Mouse (Mus musculus) heart, embryonic 11.5 days (tissue): ENCODE measurements around the gene Zfp444. TPM values are rescaled to one million over a fixed set of nuclear protein-coding genes. Genes with fewer than 3 reads are reported as not detected.
A peak's percentile ranks its signal among the peaks of the same experiment; 100 is the strongest.

Source experiments
- ATAC-seq: fragments of 200-750 bp; cut with Nextera tagmentation; replicated peaks from 2 replicates; pipeline ENCODE4 v1.8.0; 2017; ENCODE audit warnings: moderate library complexity; ENCODE audit not compliant: insufficient number of reproducible peaks, low FRiP score, low TSS enrichment
- H3K27ac ChIP-seq: fragments of 300-500 bp; sonication (generic); 2 replicates; pipeline ENCODE4 v1.5.1; 2014; ENCODE audit warnings: mild to moderate bottlenecking, low read depth, low read length
- H3K27me3 ChIP-seq: fragments of 300-500 bp; sonication (generic); 2 replicates; pipeline ENCODE4 v1.6.1; 2014; ENCODE audit warnings: mild to moderate bottlenecking, low read length, mixed read lengths; ENCODE audit not compliant: control insufficient read depth, insufficient read depth
- H3K36me3 ChIP-seq: fragments of 300-500 bp; sonication (generic); 2 replicates; pipeline ENCODE4 v1.6.1; 2014; ENCODE audit warnings: mild to moderate bottlenecking, low read length, moderate library complexity, mixed read lengths; ENCODE audit not compliant: control insufficient read depth, insufficient read depth
- H3K4me1 ChIP-seq: fragments of 300-500 bp; sonication (generic); 2 replicates; pipeline ENCODE4 v1.6.1; 2014; ENCODE audit warnings: low read length; ENCODE audit not compliant: control insufficient read depth, insufficient read depth
- H3K4me2 ChIP-seq: fragments of 300-500 bp; sonication (generic); 2 replicates; pipeline ENCODE4 v1.6.1; 2014; ENCODE audit warnings: mild to moderate bottlenecking, moderate library complexity
- H3K4me3 ChIP-seq: fragments of 300-500 bp; sonication (generic); 2 replicates; pipeline ENCODE4 v1.5.1; 2014; ENCODE audit warnings: low read depth, low read length
- H3K9ac ChIP-seq: fragments of 300-500 bp; sonication (generic); 2 replicates; pipeline ENCODE4 v1.6.1; 2014; ENCODE audit warnings: mild to moderate bottlenecking, low read depth, low read length, moderate library complexity
- H3K9me3 ChIP-seq: fragments of 300-500 bp; sonication (generic); replicated peaks from 2 replicates; pipeline ENCODE4 v1.6.1; 2016; ENCODE audit warnings: low read length; ENCODE audit not compliant: control insufficient read depth
- WGBS: fragments of 180-500 bp; shearing (Covaris S2); extraction: QIAGEN DNeasy Blood & Tissue Kit; methylation state at CpG from one replicate; pipeline ENCODE4 v1.1.7; 2014; ENCODE audit not compliant: insufficient replicate concordance; 5-methylcytosine and 5-hydroxymethylcytosine counted together
- polyA plus RNA-seq: library from polyadenylated mRNA; unstranded; fragments of >200 nt; fragmentation: Nextera tagmentation; extraction: Ambion mirVana; gene quantifications from 2 replicates; pipeline ENCODE4 v1.2.1, GENCODE M21; 2014

The Zfp444 gene
- polyA plus RNA-seq, 1 experiment from 2014 or later, result 31.4 TPM

- Histone ChIP-seq H3K4me2 (no peak overlapping the region), H3K9ac (no peak overlapping the region), H3K36me3 (peaks cover 10% of the 10 kb centered on the region), H3K4me3 (no peak overlapping the region), H3K27me3 (no peaks in the 10 kb centered on the region), H3K4me1 (no peaks in the 10 kb centered on the region), H3K9me3 (no peaks in the 10 kb centered on the region), H3K27ac (no peak overlapping the region)
- WGBS, result 90% methylated on average over 19 of the region's 19 CpGs
- ATAC-seq, result no peak
Measured at GRCm38 (mm10) chr7:6183802-6184201, 11.8 kb downstream of the Zfp444 start.

DNA sequence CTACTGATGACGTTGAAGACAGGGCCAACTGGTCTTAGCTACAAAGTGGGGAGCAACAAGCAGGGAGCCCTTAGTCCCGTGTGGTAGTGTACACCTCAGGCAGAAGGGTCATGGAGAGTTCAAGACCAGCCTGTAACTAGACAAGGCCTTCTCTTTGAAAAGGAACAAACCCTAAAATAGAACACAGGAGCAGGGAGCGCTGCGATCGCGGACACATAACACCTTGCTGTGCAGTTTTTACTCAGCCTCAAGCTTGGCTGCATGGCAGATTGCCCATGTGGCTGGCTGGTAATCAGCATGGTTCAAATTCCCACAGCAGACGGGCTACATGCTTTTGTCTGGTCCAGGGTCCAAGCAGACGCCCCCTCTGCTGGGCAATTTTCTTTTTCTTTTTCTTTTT lies 12.5 kb downstream of the Zfp444 start:
- WGBS, result 51% methylated on average over 8 of the region's 8 CpGs
- no peak overlapping the region for H3K4me3 ChIP-seq
- no peaks in the 10 kb centered on the region for H3K4me1 ChIP-seq
- H3K4me2 ChIP-seq, result no peak overlapping the region
- no peak overlapping the region for H3K9ac ChIP-seq
- ATAC-seq, result no peak
- H3K27ac ChIP-seq, result no peak overlapping the region
- no peaks in the 10 kb centered on the region for H3K9me3 ChIP-seq
- peaks cover 5% of the 10 kb centered on the region for H3K27me3 ChIP-seq
- peaks cover 14% of the 10 kb centered on the region for H3K36me3 ChIP-seq

DNA sequence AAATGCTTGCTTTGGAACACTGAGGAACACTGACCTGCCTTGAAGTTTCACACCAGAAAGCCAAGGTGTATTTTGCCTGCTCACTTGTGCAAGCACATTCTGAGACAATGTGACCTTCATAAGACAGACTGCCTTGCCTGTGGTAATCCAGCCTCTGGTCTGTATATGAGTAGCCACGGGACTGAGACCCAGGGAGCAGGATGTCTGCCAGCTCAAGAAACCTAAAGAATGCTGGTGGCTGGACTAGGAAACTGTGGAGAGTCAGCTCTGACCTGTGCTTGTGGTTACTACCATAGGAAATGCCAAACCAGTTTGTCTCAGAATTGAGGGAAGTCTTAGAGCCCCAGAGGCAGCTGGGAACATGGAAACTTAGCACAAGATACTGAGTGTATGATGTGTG lies 13.4 kb downstream of the Zfp444 start:
- Histone ChIP-seq H3K9ac (no peak overlapping the region), H3K27ac (no peak overlapping the region), H3K27me3 (peaks cover 7% of the 10 kb centered on the region), H3K4me1 (no peaks in the 10 kb centered on the region), H3K4me2 (no peak overlapping the region), H3K9me3 (no peaks in the 10 kb centered on the region), H3K36me3 (peaks cover 15% of the 10 kb centered on the region), H3K4me3 (no peak overlapping the region)
- WGBS, result 79% methylated on average over 1 of the region's 1 CpGs
- no peak for ATAC-seq

DNA sequence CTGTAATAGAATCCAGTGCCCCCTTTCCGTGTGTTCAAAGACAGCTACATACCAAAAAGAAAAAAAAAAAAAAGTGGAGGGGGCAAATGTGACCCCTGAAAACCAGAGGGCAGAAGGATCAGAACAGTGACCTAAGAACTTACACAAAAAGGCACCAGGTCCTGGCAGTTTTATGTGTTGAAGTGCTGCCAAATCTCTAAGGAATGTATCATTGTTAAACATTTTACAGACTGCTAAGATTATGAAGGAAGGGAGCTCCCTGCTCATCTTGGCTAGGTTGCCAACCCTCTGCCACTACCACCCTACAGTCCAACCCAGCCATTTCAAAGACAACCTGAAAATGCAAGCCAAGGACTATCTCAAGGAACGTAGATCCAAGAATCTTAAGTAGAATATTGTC lies 14.2 kb downstream of the Zfp444 start:
- Histone ChIP-seq H3K36me3 (peaks cover 15% of the 10 kb centered on the region), H3K4me2 (no peak overlapping the region)
- 86% methylated on average over 2 of the region's 2 CpGs for WGBS

DNA sequence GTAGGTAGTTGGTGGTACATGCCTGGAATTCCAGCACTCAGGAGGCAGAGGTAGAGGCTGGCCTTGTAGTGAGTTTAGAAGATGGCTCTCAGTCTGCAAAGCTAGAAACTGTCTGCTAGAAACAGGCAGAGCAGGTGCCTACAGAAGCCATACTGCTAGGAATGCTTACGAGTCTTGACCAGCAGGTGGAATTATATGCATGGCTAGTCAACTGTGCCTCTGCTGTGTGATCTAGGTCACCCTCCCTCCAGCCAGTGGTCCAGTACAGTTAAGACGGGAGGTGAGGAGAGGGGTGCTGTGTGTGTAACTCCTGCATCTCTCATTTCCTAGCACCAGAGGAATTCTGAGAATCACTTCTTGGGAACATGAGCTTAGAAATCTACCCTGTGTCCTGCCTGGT lies 14.7 kb downstream of the Zfp444 start:
- 88% methylated on average over 2 of the region's 2 CpGs for WGBS
- Histone ChIP-seq H3K4me2 (no peak overlapping the region), H3K27ac (no peak overlapping the region), H3K4me1 (no peaks in the 10 kb centered on the region), H3K4me3 (no peak overlapping the region), H3K9me3 (no peaks in the 10 kb centered on the region), H3K36me3 (peaks cover 15% of the 10 kb centered on the region), H3K9ac (no peak overlapping the region), H3K27me3 (peaks cover 7% of the 10 kb centered on the region)
- ATAC-seq, result no peak

More for the DNA sequence above, 14.2 kb downstream of the Zfp444 start:
- Histone ChIP-seq H3K9me3 (no peaks in the 10 kb centered on the region), H3K9ac (no peak overlapping the region), H3K27ac (no peak overlapping the region), H3K4me3 (no peak overlapping the region), H3K4me1 (no peaks in the 10 kb centered on the region), H3K27me3 (peaks cover 7% of the 10 kb centered on the region)
- ATAC-seq, result no peak

GRCm38 (mm10) chr7:6189542-6189941 lies 17.5 kb downstream of the Zfp444 start:
- no peak for ATAC-seq

GRCm38 (mm10) chr7:6191376-6191775 lies 19.4 kb downstream of the Zfp444 start:
- Histone ChIP-seq H3K27ac (no peak overlapping the region), H3K36me3 (peaks cover 11% of the 10 kb centered on the region), H3K27me3 (peaks cover 7% of the 10 kb centered on the region), H3K4me3 (no peak overlapping the region), H3K4me1 (no peaks in the 10 kb centered on the region), H3K9ac (no peak overlapping the region), H3K9me3 (no peaks in the 10 kb centered on the region), H3K4me2 (no peak overlapping the region)
- no peak for ATAC-seq
- WGBS, result 41% methylated on average over 3 of the region's 3 CpGs

More at GRCm38 (mm10) chr7:6189542-6189941, 17.5 kb downstream of the Zfp444 start:
- Histone ChIP-seq H3K4me1 (no peaks in the 10 kb centered on the region), H3K4me2 (peak overlapping the region; percentile 35), H3K9ac (no peak overlapping the region), H3K27me3 (peaks cover 7% of the 10 kb centered on the region), H3K9me3 (no peaks in the 10 kb centered on the region), H3K27ac (no peak overlapping the region), H3K4me3 (no peak overlapping the region), H3K36me3 (peaks cover 12% of the 10 kb centered on the region)
- 41% methylated on average over 45 of the region's 45 CpGs for WGBS

GRCm38 (mm10) chr7:6194129-6194528 lies 22.1 kb downstream of the Zfp444 start:
- Histone ChIP-seq H3K4me1 (no peaks in the 10 kb centered on the region), H3K4me3 (no peak overlapping the region), H3K9ac (no peak overlapping the region), H3K27ac (no peak overlapping the region), H3K4me2 (no peak overlapping the region), H3K36me3 (peaks cover 5% of the 10 kb centered on the region; the same call in 1 of the 2 replicates), H3K9me3 (no peaks in the 10 kb centered on the region), H3K27me3 (peaks cover 6% of the 10 kb centered on the region)
- 0 out of 2 replicates have a peak, but pooled peaks have one; percentile 56 for ATAC-seq
- 23% methylated on average over 5 of the region's 5 CpGs for WGBS

- no peak overlapping the region for H3K27ac ChIP-seq
- no peaks in the 10 kb centered on the region for H3K4me1 ChIP-seq
- no peak overlapping the region for H3K4me3 ChIP-seq
- H3K36me3 ChIP-seq, result no peaks in the 10 kb centered on the region
- H3K4me2 ChIP-seq, result no peak overlapping the region
- WGBS, result 55% methylated on average over 2 of the region's 2 CpGs
- ATAC-seq, result no peak
- no peaks in the 10 kb centered on the region; the same call in 1 of the 2 replicates for H3K27me3 ChIP-seq
- no peaks in the 10 kb centered on the region for H3K9me3 ChIP-seq
- H3K9ac ChIP-seq, result no peak overlapping the region
Measured at GRCm38 (mm10) chr7:6195777-6196176, 23.8 kb downstream of the Zfp444 start.
